Mouse (Mus musculus) layer of hippocampus, adult 8-10 months (tissue): ENCODE data around the gene Erich6b. TPM values are rescaled to one million over a fixed set of nuclear protein-coding genes. Genes with fewer than 3 reads are reported as not detected.

ENCODE experiments used
- DNase-seq, 2 experiments: peaks; one replicate each; pipeline ENCODE4 v3.0.0; 2022; ENCODE audit warnings: low spot score in 2 of 2
- total RNA-seq, 4 experiments: library from RNA; stranded (reverse); gene quantifications; 2 replicates each; pipeline ENCODE4 v1.2.4; 2022

The Erich6b gene
- total RNA-seq, 4 experiments from 2014 or later, result not detected

DNA sequence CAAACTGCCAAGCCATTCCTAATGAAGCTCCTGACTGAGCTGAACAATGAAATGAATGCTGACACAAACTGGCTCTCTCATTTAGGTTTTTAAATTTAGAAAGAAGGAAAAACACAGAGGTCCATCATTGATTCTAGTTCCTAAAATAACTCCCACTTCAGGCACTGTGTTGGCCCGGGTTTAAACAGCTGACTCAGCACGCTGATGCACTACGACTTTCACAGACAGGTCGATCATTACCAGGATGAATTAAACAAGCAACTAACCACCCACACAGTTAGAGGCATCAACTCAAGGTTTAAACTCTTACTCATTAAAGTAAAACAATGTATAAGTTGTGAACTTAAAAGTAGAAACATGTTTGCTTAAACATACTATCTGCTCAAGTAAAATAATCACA is 64.6 kb downstream of the Erich6b start:
- no peak for DNase-seq

DNA sequence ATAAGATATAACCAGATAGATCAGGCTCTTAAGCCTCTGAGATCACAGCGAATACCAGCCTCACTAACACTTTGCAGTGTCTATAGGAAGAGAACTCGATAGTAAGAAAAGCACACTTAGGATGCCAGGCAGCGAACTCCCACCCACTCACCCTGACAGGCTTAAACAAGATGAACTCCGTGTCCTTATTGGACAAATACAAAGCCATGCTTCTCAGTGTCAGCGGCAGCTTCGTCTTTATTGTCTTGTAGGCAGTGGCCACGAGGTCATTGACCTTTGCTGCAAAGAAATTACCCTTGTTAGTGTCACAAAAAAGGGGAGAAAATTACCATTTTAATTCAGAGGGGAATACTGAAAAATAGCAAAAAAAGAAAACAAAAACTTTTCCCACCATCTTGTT is 65.7 kb downstream of the Erich6b start:
- DNase-seq, result no peak

DNA sequence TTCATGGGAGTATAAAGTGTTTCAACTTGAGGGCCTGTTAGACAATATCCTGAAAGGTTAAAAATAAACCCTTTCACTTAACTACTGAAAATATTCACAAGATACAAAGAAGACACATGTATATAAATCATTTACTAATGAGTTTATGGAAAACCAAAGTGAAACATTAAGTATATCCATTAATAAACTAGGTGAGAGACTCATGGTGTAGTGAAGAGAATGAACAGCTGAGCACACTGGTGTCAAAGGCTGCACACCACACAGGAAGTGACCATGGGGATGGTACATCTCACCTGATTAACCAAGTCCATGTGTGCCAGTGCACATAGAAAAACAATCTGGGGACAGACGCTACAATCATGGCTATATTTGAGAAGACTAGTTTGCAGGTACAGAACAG is 66.9 kb downstream of the Erich6b start:
- no peak for DNase-seq

DNA sequence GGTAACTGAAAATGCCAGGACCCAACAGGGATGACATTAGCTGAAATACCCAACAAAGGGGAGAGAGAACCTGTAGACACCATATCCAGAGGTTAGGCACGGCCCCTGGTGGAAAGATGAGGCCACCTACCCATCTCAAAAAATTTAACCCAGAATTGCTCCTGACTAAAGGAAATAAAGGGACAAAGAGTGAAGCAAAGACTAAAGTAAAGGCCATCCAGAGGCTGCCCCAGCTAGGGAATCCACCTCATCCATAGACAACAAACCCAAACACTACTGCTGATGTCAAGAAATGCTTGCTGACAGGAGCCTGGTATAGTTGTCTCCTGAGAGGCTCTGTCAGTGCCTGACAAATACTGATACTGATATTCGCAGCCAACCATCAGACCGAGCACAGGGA is 69.7 kb downstream of the Erich6b start:
- DNase-seq, result no peak

DNA sequence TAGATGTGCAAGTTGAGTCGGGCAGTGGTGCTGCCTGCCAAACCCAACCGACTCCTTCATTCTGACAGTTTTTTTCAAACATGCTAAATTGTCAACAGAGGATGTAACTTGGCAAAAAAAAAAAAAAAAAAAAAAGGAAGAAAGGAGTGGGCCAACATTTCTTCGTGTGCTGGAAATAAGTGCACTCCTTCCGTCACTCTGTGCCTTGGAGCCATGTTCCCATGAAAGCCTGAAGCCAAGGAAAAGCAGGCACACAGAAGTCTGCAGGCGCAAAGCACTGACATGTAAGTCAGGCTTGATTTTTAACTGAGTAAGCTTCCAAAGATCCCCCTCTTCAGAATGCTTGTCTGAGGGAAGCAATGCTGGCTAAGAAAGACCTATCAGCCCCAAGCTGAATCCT is 70.6 kb downstream of the Erich6b start:
- DNase-seq, result no peak

DNA sequence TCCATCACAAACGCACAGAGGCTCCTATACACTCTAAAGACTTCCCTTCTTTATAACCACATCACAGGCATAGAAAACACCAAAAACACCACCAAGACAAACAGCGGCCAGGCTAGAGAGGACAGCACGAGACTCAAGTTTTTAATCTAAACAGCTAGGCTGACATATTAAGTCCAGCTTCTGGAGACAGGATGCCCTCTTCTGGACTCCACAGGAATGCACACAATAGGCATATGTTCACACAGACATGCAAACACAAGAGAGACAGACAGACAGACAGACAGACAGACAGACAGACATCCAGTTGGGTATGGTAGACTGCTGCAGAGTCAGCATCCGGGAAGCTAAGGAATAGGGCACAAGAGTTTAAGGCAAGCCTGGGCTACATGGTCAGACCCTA is 71.6 kb downstream of the Erich6b start:
- DNase-seq, result no peak

DNA sequence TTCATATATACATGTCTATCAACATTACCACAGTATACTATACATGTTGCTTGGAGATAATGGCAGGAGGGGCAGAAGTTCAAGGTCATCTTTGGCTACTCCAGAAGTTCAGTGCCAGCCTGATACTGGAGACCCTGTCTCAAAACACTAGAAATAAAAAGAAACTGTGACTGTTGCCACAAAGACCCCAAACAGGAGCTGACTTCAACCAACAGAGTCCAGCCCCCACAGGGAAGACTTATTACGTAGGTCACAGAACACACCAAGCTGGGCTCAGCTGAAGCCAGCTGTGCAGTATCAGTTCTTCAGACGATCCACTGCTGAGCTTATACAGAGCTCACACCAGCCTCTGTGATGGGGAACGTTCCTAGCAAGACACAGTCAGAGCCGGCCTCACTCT is 74.4 kb downstream of the Erich6b start:
- DNase-seq, result no peak

Other genes with a start within 250 kb of the Erich6b start
- gene Siah3, start 186.3 kb upstream of the Erich6b start, total RNA-seq, result 1 to 10 TPM; 6.9 to 8.0 (median 7.8) TPM
- not detected for gene Spert, start 49.1 kb upstream of the Erich6b start, total RNA-seq
- gene Cog3, start 112.3 kb downstream of the Erich6b start, total RNA-seq, result 10 to 100 TPM; 25.6 to 29.1 (median 27.2) TPM
- gene Slc25a30, start 144.8 kb downstream of the Erich6b start, total RNA-seq, result 10 to 100 TPM; 13.0 to 15.3 (median 14.3) TPM
- gene Tpt1, start 202.8 kb downstream of the Erich6b start, total RNA-seq, result 1,000 to 10,000 TPM in 2 of 4 experiments, 100 to 1,000 TPM in 2; 898 to 1,122 (median 1,004) TPM